Mouse (Mus musculus) CH12.LX (cell line): ENCODE measurements at regions not wholly inside any gene's neighbourhood (a gene's known extent, or its start where the extent isn't known, plus 50 kb on each side); places are given as distances from the start of the nearest gene placed in this dataset.

Source experiments
- CTCF ChIP-seq, 2 experiments: IDR thresholded peaks in 1 of 2; conservative IDR thresholded peaks in 1 of 2; 2 replicates each; pipeline ENCODE4 v1.5.1; 2011 to 2012; ENCODE audit warnings: low read depth in 2 of 2, low read length in 2 of 2, improper control_type of control experiment in 1 of 2, inconsistent platforms in 1 of 2, mild to moderate bottlenecking in 1 of 2, moderate library complexity in 1 of 2
- JUND ChIP-seq: conservative IDR thresholded peaks from 2 replicates; pipeline ENCODE4 v1.6.1; 2011; ENCODE audit warnings: low read depth, low read length, improper control_type of control experiment
- POLR2A ChIP-seq: IDR thresholded peaks from 2 replicates; pipeline ENCODE4 v1.6.1; 2011; ENCODE audit warnings: low read depth, mild to moderate bottlenecking, improper control_type of control experiment, low read length
- RAD21 ChIP-seq: IDR thresholded peaks from 2 replicates; pipeline ENCODE4 v1.6.1; 2011; ENCODE audit warnings: low read depth, mild to moderate bottlenecking, low read length, improper control_type of control experiment, moderate library complexity
- RCOR1 ChIP-seq: conservative IDR thresholded peaks from 2 replicates; pipeline ENCODE4 v1.6.1; 2012; ENCODE audit warnings: low read depth, mild to moderate bottlenecking, inconsistent platforms, low read length, improper control_type of control experiment
- USF2 ChIP-seq: conservative IDR thresholded peaks from 2 replicates; pipeline ENCODE4 v1.6.1; 2011; ENCODE audit warnings: low read depth, low read length, improper control_type of control experiment
- ZNF384 ChIP-seq: IDR thresholded peaks from 2 replicates; pipeline ENCODE4 v1.6.1; 2012; ENCODE audit warnings: low read depth, low read length, improper control_type of control experiment, inconsistent platforms

- TF ChIP-seq POLR2A (no peak), JUND (no peak), CTCF (conservative IDR thresholded peaks at IDR 0.05 in 1 of 2, IDR thresholded peaks at IDR 0.05 in 1 of 2; ENCODE audit: low read depth in 2 of 2, low read length in 2 of 2) (no peak), USF2 (no peak), RAD21 (no peak), ZNF384 (no peak), RCOR1 (no peak)
Observed at GRCm38 (mm10) chr1:194157268-194157667, 460.8 kb upstream of the Plxna2 start.
